Mouse (Mus musculus): ENCODE measurements at regions not wholly inside any gene's neighbourhood (a gene's known extent, or its start where the extent isn't known, plus 50 kb on each side); places are given as distances from the start of the nearest gene placed in this dataset.

DNA sequence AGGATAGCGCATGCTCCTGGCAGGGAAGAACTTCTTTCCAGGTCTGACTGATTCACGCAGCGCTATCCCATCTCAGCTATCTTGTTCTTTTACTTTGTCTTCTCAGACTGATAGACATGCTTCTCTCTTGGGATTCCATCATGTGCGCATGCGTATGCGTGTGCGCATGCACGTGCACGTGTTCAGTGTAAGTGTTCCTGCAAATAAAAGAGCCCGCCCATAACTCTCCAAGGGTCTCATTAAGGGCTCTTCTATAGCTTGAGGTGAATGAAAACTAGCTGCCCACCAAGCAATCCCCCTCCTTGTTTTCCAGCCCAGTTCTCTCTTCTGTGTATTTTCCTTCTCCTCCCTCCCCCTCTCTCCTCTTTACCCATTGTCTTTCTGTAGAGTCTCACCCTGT, 258.5 kb downstream of the CK137956 start:
- no peak for TF ChIP-seq CTCF (IDR thresholded peaks at IDR 0.05)
- TF ChIP-seq EP300 (IDR thresholded peaks at IDR 0.05) = no peak

Measured in lung, postnatal 0 days (tissue).